Mouse (Mus musculus) activated CD4-positive, CD25-positive, alpha-beta regulatory T cell (primary cell): Measurements from ENCODE around the gene Vmn2r2. TPM values are rescaled to one million over a fixed set of nuclear protein-coding genes. Genes with fewer than 3 reads are reported as not detected.

Experiments
- polyA plus RNA-seq, 2 experiments: library from polyadenylated mRNA; unstranded; fragments of 100-300 nt; shearing (Covaris generic); gene quantifications; one replicate each; pipeline ENCODE4 v1.2.1; 2017

The Vmn2r2 gene
- polyA plus RNA-seq, result under 1 TPM in 1 of 2 experiments, not detected in 1; 0.10 TPM

GRCm38 (mm10) chr3:64141878-64142508 is at the start of gene Vmn2r2:
TSS of gene Vmn2r2 (minus strand) at chr3:64141928.

GRCm38 (mm10) chr3:64081247-64081646 is 60.5 kb downstream of the Vmn2r2 start, which contains the start of gene Vmn2r1:
TSS of gene Vmn2r1 (plus strand) at chr3:64081547.

Other genes starting within 250 kb of the Vmn2r2 start
- under 1 TPM in 1 of 2 experiments, not detected in 1; 0.20 TPM for gene Plch1, start 242.5 kb downstream of the Vmn2r2 start, polyA plus RNA-seq
- gene E130311K13Rik, start 212.5 kb downstream of the Vmn2r2 start, polyA plus RNA-seq, result 10 to 100 TPM; 10.2 to 10.5 TPM
- 10 to 100 TPM; 23.1 to 26.1 TPM for gene Slc33a1, start 177.2 kb downstream of the Vmn2r2 start, polyA plus RNA-seq
- 10 to 100 TPM; 22.7 to 28.0 TPM for gene Gmps, start 165.8 kb downstream of the Vmn2r2 start, polyA plus RNA-seq
- not detected for gene Vmn2r1, start 60.4 kb downstream of the Vmn2r2 start, polyA plus RNA-seq
- gene Vmn2r3, start 147.8 kb upstream of the Vmn2r2 start, polyA plus RNA-seq, result under 1 TPM in 1 of 2 experiments, not detected in 1; 0.12 TPM